Mouse (Mus musculus): Measurements from ENCODE around the gene Zfp111. TPM values are rescaled to one million over a fixed set of nuclear protein-coding genes. Genes with fewer than 3 reads are reported as not detected.

The Zfp111 gene
- polyA plus RNA-seq, 1 experiment from 2014 or later = 4.0 TPM

GRCm38 (mm10) chr7:24193157-24193556, 18.1 kb downstream of the Zfp111 start:
- Histone ChIP-seq H3K27ac (replicated peaks) (no peak overlapping the region), H3K36me3 (ENCODE audit: control insufficient read depth, insufficient read depth, low read length) (peaks cover 9% of the 10 kb centered on the region; the same call in 1 of the 2 replicates), H3K9me3 (ENCODE audit: control insufficient read depth, low read length) (no peaks in the 10 kb centered on the region), H3K4me1 (replicated peaks; ENCODE audit: control insufficient read depth, insufficient read depth) (no peaks in the 10 kb centered on the region), H3K27me3 (ENCODE audit: control insufficient read depth, insufficient read depth, low read length) (no peaks in the 10 kb centered on the region), H3K9ac (ENCODE audit: low read length) (no peak overlapping the region), H3K4me2 (replicated peaks; ENCODE audit: low read depth) (no peak overlapping the region), H3K4me3 (ENCODE audit: low read depth, low read length) (no peak overlapping the region)
- no peak for TF ChIP-seq CTCF (IDR thresholded peaks at IDR 0.05; ENCODE audit: low read depth)
- TF ChIP-seq EP300 (optimal IDR thresholded peaks at IDR 0.05) = no peak
- ATAC-seq (ENCODE audit: low FRiP score, low TSS enrichment) (no peak), DNase-seq (ENCODE audit: low spot score) (no peak)
- WGBS = 77% methylated on average over 3 of the region's 3 CpGs

- WGBS = 56% methylated on average over 2 of the region's 2 CpGs
- no peak for ATAC-seq (ENCODE audit: low FRiP score, low TSS enrichment)
Measured at GRCm38 (mm10) chr7:24191361-24191760, 19.9 kb downstream of the Zfp111 start.

GRCm38 (mm10) chr7:24189571-24189944, 21.7 kb downstream of the Zfp111 start:
- no peak overlapping the region for H3K9ac ChIP-seq (ENCODE audit: low read length)
- no peak for ATAC-seq (ENCODE audit: low FRiP score, low TSS enrichment)
- no peaks in the 10 kb centered on the region for H3K4me1 ChIP-seq (replicated peaks; ENCODE audit: control insufficient read depth, insufficient read depth)
- TF ChIP-seq EP300 (optimal IDR thresholded peaks at IDR 0.05) (no peak), CTCF (IDR thresholded peaks at IDR 0.05; ENCODE audit: low read depth) (no peak)
- H3K4me3 ChIP-seq (ENCODE audit: low read depth, low read length) = no peak overlapping the region
- peaks cover 6% of the 10 kb centered on the region; the same call in 1 of the 2 replicates for H3K36me3 ChIP-seq (ENCODE audit: control insufficient read depth, insufficient read depth, low read length)
- no peak overlapping the region for H3K4me2 ChIP-seq (replicated peaks; ENCODE audit: low read depth)
- no peaks in the 10 kb centered on the region for H3K27me3 ChIP-seq (ENCODE audit: control insufficient read depth, insufficient read depth, low read length)
- WGBS = 69% methylated on average over 5 of the region's 5 CpGs
- H3K9me3 ChIP-seq (ENCODE audit: control insufficient read depth, low read length) = no peaks in the 10 kb centered on the region
- no peak overlapping the region for H3K27ac ChIP-seq (replicated peaks)
- no peak for DNase-seq (ENCODE audit: low spot score)

More at GRCm38 (mm10) chr7:24191361-24191760, 19.9 kb downstream of the Zfp111 start:
- TF ChIP-seq CTCF (IDR thresholded peaks at IDR 0.05; ENCODE audit: low read depth) (no peak), EP300 (optimal IDR thresholded peaks at IDR 0.05) (no peak)
- H3K9me3 ChIP-seq (ENCODE audit: control insufficient read depth, low read length) = no peaks in the 10 kb centered on the region
- peaks cover 7% of the 10 kb centered on the region; the same call in 1 of the 2 replicates for H3K36me3 ChIP-seq (ENCODE audit: control insufficient read depth, insufficient read depth, low read length)
- no peak overlapping the region for H3K9ac ChIP-seq (ENCODE audit: low read length)
- no peak for DNase-seq (ENCODE audit: low spot score)
- H3K4me2 ChIP-seq (replicated peaks; ENCODE audit: low read depth) = no peak overlapping the region
- no peaks in the 10 kb centered on the region for H3K4me1 ChIP-seq (replicated peaks; ENCODE audit: control insufficient read depth, insufficient read depth)
- no peaks in the 10 kb centered on the region for H3K27me3 ChIP-seq (ENCODE audit: control insufficient read depth, insufficient read depth, low read length)
- no peak overlapping the region for H3K4me3 ChIP-seq (ENCODE audit: low read depth, low read length)
- H3K27ac ChIP-seq (replicated peaks) = no peak overlapping the region

- H3K27ac ChIP-seq (replicated peaks) = no peak overlapping the region
- peaks cover under 1% of the 10 kb centered on the region; the same call in 1 of the 2 replicates for H3K36me3 ChIP-seq (ENCODE audit: control insufficient read depth, insufficient read depth, low read length)
- no peaks in the 10 kb centered on the region for H3K27me3 ChIP-seq (ENCODE audit: control insufficient read depth, insufficient read depth, low read length)
- DNase-seq (ENCODE audit: low spot score) = no peak
- H3K4me1 ChIP-seq (replicated peaks; ENCODE audit: control insufficient read depth, insufficient read depth) = no peaks in the 10 kb centered on the region
- ATAC-seq (ENCODE audit: low FRiP score, low TSS enrichment) = no peak
- no peaks in the 10 kb centered on the region for H3K9me3 ChIP-seq (ENCODE audit: control insufficient read depth, low read length)
- no peak overlapping the region for H3K4me3 ChIP-seq (ENCODE audit: low read depth, low read length)
- TF ChIP-seq CTCF (IDR thresholded peaks at IDR 0.05; ENCODE audit: low read depth) (no peak), EP300 (optimal IDR thresholded peaks at IDR 0.05) (no peak)
- no peak overlapping the region for H3K9ac ChIP-seq (ENCODE audit: low read length)
- no peak overlapping the region for H3K4me2 ChIP-seq (replicated peaks; ENCODE audit: low read depth)
- WGBS = 67% methylated on average over 4 of the region's 4 CpGs
Measured at GRCm38 (mm10) chr7:24188901-24189570, 22.2 kb downstream of the Zfp111 start.

GRCm38 (mm10) chr7:24187611-24188010, 23.6 kb downstream of the Zfp111 start:
- H3K27me3 ChIP-seq (ENCODE audit: control insufficient read depth, insufficient read depth, low read length) = no peaks in the 10 kb centered on the region
- no peaks in the 10 kb centered on the region for H3K36me3 ChIP-seq (ENCODE audit: control insufficient read depth, insufficient read depth, low read length)
- no peaks in the 10 kb centered on the region for H3K4me1 ChIP-seq (replicated peaks; ENCODE audit: control insufficient read depth, insufficient read depth)
- H3K27ac ChIP-seq (replicated peaks) = no peak overlapping the region
- no peak overlapping the region for H3K4me3 ChIP-seq (ENCODE audit: low read depth, low read length)
- 69% methylated on average over 1 of the region's 1 CpGs for WGBS
- H3K9me3 ChIP-seq (ENCODE audit: control insufficient read depth, low read length) = no peaks in the 10 kb centered on the region
- ATAC-seq (ENCODE audit: low FRiP score, low TSS enrichment) = no peak
- TF ChIP-seq CTCF (IDR thresholded peaks at IDR 0.05; ENCODE audit: low read depth) (no peak), EP300 (optimal IDR thresholded peaks at IDR 0.05) (no peak)
- H3K4me2 ChIP-seq (replicated peaks; ENCODE audit: low read depth) = no peak overlapping the region
- no peak for DNase-seq (ENCODE audit: low spot score)
- no peak overlapping the region for H3K9ac ChIP-seq (ENCODE audit: low read length)

- no peak for DNase-seq (ENCODE audit: low spot score)
- Histone ChIP-seq H3K36me3 (ENCODE audit: control insufficient read depth, insufficient read depth, low read length) (no peaks in the 10 kb centered on the region), H3K27ac (replicated peaks) (no peak overlapping the region), H3K4me1 (replicated peaks; ENCODE audit: control insufficient read depth, insufficient read depth) (no peaks in the 10 kb centered on the region), H3K9ac (ENCODE audit: low read length) (peak overlapping the region; percentile 56; the same call in 1 of the 2 replicates), H3K27me3 (ENCODE audit: control insufficient read depth, insufficient read depth, low read length) (no peaks in the 10 kb centered on the region), H3K9me3 (ENCODE audit: control insufficient read depth, low read length) (no peaks in the 10 kb centered on the region), H3K4me3 (ENCODE audit: low read depth, low read length) (peak overlapping the region; percentile 61), H3K4me2 (replicated peaks; ENCODE audit: low read depth) (peak overlapping the region; percentile 50)
- ATAC-seq (ENCODE audit: low FRiP score, low TSS enrichment) = 0 out of 2 replicates have a peak, but pooled peaks have one; percentile 8
- 51% methylated on average over 6 of the region's 6 CpGs for WGBS
- TF ChIP-seq EP300 (optimal IDR thresholded peaks at IDR 0.05) (no peak), CTCF (IDR thresholded peaks at IDR 0.05; ENCODE audit: low read depth) (no peak)
Measured at GRCm38 (mm10) chr7:24175337-24175711, 35.9 kb downstream of the Zfp111 start.
